Mouse (Mus musculus) erythroid progenitor cell, adult 5-6 weeks (primary cell): ENCODE results near the gene Cox6b2. TPM values are rescaled to one million over a fixed set of nuclear protein-coding genes. Genes with fewer than 3 reads are reported as not detected.
A peak's percentile ranks its signal among the peaks of the same experiment; 100 is the strongest.
"Not testable (repeated sequence)": the region's sequence is repeated elsewhere in the genome, so short reads cannot be mapped to it uniquely, and the experiment has no call there.

ENCODE experiments used
- ATAC-seq: replicated peaks from 2 replicates; pipeline ENCODE4 v1.8.0; 2016; ENCODE audit warnings: moderate number of reproducible peaks, mild to moderate bottlenecking, moderate TSS enrichment, inconsistent platforms; ENCODE audit not compliant: poor library complexity, low FRiP score, severe bottlenecking
- total RNA-seq, 2 experiments: library from RNA; stranded (forward) in 1 of 2; stranded (reverse) in 1 of 2; fragments of 150-400 nt in 1 of 2; fragments of 186-747, 209-891 nt in 1 of 2; gene quantifications; 2 replicates each; pipeline versions ENCODE4 v1.2.3 to v1.2.4; 2015 to 2017; ENCODE audit warnings: low replicate concordance in 2 of 2

Gene Cox6b2
- total RNA-seq (2015; ENCODE audit: low replicate concordance), result 54.1 and 81.8 TPM in 2 replicates
- total RNA-seq (2017; ENCODE audit: low replicate concordance), result 49.8 and 94.9 TPM in 2 replicates

- ATAC-seq, result peak; percentile 70
Observed at GRCm38 (mm10) chr7:4752821-4753570, at the start of gene Cox6b2. TSS of gene Cox6b2 (minus strand) at chr7:4753094.

GRCm38 (mm10) chr7:4802247-4802646 is 49.4 kb upstream of the Cox6b2 start:
- no peak for ATAC-seq

- ATAC-seq, result 0 out of 2 replicates have a peak, but pooled peaks have one; percentile 40
Observed at GRCm38 (mm10) chr7:4795767-4796433, 43.0 kb upstream of the Cox6b2 start.

GRCm38 (mm10) chr7:4794631-4795168 is 41.8 kb upstream of the Cox6b2 start:
- no peak for ATAC-seq

- ATAC-seq, result no peak
Observed at GRCm38 (mm10) chr7:4793674-4794073, 40.8 kb upstream of the Cox6b2 start.

- ATAC-seq, result not testable (repeated sequence)
Observed at GRCm38 (mm10) chr7:4793248-4793647, 40.4 kb upstream of the Cox6b2 start.

DNA sequence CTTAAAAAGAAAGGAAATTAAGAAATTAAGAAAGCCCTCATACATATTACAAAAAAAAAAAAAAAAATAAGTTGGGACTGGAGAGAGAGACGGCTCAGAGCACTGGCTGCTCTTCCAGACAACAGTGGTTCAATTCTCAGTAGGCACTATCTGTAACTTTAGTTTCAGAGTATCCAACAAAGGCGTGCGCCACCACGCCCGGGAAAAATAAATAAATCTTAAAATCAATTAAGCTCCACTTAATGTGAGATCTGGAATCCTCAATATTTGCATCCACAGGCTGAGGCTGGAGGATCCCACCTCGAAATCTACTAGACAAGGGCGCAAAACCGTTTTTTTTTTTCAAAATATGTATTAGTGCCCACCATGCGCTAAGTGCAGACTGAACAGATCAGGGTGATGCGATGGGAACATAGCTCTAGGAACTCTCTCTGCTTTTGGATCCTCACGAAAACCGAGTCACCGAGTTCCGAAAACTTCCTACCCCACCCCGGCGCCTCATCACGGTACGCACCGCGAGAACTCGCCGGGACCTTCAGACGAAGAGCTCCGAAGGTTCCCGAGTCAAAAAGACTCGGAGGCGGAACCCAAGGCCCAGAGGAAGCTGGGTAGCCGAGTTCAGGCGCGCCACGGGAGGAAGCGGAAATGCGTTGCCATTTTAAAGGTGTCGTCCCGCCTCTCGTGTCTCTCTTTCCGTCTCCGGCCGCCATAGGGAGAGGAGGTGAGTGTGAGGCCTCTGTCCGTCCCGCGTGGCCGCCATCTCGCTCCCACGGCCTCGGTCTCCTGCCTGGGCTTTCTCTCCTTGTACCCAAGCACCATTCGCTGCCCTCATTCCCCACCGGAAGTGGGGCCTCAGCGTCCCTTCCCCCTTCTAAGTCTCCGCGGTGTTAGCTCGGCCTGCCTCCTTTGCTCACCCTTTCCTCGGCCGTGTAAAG is 39.7 kb upstream of the Cox6b2 start, which contains the start of gene Rpl28:
Gene Rpl28, plus strand, starts transcription at position 597 of the 935 bp plus-strand sequence.
- peak; percentile 92 for ATAC-seq

GRCm38 (mm10) chr7:4789436-4789935 is 36.6 kb upstream of the Cox6b2 start, which contains the start of gene Tmem238:
TSS of gene Tmem238 (minus strand) at chr7:4789656.
- ATAC-seq, result peak; percentile 47

DNA sequence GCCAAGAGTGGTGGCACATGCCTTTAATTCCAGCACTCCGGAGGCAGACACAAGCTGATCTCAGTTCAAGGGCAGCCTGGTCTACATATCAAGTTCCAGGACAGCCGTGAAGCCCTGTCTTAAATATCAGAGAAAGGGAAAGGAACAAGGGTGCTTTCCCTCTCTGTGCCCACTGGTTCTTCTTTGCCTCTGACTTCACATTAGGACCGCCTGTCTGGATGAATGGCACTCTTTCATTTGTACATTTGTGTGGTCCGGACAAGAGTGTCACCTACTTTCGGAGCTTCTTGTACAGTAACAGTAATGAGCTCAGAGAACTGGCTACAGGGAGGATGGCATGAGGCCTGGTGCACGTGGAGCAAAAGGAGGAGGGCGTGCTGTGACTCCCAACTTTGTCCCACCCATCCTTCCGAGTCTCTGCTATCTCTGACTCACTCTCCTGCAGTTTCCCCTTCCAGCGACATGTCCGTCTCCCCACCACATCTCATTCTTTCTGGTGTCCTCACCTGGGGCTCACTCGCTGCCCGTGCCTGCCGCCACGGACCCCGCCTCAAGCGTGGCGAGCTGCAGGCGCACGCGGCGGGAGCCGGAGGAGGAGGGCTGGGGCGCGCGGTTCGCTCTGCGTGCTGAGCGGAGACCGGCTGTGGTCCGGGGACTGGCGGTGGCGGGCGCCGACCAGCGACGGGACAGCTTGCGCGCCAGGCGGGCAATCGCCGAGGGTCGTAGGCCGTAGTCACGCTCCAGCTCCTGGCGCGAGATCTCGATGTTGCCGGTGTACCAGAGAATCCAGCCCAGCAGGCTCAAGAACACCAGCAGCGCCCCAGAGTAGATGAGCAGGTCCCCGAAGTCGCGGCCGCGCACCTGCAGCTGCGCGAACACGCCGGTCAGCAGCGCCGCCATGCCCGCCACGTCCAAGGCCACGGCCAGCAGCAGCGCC is 35.9 kb upstream of the Cox6b2 start:
- ATAC-seq, result no peak; the same call in 1 of the 2 replicates

GRCm38 (mm10) chr7:4783667-4784268 is 30.9 kb upstream of the Cox6b2 start:
- ATAC-seq, result 0 out of 2 replicates have a peak, but pooled peaks have one; percentile 20

DNA sequence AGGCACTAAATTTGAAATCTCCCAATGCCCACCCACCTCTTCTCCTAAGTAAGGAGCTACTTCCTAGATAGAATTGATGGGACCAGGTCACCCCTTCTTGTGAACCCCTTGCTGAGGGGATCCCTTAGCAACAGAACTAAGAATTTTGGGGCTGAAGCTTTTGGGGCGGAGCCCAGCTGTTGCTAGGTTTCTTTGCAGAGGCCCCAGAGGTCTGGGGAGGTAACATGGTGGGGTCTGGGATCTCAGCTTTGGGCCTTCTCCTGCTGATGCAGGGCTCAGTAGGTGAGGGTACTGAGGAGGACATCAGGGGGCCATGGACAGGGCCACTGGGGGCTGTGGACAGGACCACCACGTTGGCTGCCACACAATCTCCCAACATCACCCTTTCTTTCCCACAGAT is 29.9 kb upstream of the Cox6b2 start, which contains the start of the genes Il11 and Tmem190:
Gene Il11, minus strand, starts transcription at position 101 of the 400 bp plus-strand sequence.
Gene Tmem190, plus strand, starts transcription at position 179 of the 400 bp plus-strand sequence.
- ATAC-seq, result no peak

DNA sequence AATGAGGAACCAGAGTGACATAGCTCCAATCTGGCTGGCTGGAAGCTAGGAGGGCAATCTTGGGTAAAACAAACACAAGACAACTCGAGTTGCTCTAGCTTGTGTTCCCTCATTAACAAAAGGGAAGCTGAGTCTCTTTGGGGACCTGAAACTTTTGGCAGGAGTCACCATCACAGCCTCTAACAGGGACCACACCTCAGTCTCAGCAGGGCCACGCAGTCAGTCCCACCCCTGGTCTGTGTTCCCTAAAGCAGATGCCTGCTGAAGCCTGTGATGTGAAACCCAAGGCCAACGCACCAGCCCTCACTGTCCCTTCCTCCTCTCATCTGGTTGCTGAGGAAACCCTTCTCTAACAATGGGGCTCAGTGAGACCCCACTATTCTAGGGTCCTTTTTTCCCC is 29.2 kb upstream of the Cox6b2 start:
- ATAC-seq, result no peak

DNA sequence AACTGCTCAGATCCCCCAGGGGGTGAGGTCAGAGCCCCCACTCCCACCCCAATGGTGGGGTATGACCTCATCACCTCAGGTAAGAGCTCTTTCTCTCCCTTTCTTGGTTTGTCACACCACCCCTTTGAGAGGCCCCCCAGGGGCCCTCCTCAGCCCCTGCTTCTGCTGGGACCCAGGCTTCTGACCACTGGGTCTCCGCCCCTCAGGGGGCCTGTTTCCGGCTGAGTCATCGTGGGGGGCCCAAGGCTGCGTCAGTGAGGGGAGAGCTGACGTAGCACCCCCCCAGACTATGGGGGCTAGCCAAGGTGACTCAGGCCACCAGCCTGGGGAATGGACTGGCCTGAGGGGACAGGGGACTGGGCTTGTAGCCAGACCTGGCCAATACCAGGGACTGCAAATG is 27.0 kb upstream of the Cox6b2 start:
- no peak for ATAC-seq

DNA sequence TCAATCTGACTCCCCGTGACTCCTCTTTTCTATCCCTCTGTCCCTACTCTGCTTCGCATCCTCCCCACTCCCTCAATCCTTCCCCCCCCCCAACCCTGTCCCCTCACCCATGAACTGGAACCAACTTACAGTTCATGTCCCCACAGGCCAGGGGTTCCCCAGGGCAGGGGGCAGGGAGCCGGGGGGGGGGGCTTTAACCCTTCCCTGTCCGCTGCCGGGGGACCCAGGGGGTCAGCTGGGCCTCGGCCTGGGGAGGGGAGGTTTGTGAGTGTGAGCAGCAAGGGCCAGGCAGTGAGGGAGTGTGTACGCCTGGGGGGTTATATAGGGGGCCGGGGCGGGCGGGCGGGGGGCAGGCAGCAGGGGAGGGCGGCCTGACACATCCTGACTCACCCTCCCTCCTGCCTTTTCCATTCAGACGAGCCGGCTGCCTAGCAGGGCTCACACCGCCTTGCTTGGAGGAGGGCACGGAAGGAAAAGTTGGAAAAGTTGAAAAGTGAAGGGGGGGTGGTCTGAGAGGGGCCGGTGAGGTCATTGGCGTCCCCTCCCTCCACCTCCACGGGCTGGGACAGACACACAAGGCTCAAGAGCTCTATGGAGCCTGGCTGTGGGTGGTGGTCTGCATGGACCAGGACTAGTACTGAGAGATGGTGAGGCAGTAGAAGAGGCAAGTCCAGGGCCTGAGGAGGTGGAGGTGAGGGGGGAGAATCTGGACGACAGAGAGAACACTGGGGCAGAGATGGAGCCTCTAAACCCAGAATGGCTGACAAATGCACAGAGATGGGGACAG is 25.1 kb upstream of the Cox6b2 start:
- no peak for ATAC-seq

GRCm38 (mm10) chr7:4776861-4777830 is 24.3 kb upstream of the Cox6b2 start:
- ATAC-seq, result no peak

DNA sequence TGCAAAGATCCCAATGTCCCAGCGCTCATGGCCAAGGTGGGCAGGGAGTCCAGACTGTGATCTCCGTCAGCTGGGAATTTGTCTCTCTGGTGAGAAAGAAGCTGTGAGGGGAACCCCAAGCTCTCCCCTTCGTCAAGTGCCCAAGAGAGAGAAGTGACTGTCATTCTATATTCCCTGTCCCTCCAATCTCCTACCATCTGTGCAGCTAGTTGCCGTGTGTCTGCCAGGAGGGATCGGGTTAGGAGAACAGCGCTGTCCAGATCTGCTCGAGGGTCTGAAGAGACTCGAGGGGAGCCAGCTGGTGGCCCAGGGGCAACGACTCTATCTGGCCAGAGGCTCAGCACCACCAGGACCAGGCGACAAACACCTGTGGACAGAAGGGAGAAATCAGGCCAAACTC is 23.2 kb upstream of the Cox6b2 start:
- no peak for ATAC-seq
